Mouse (Mus musculus): ENCODE measurements around the gene Gm37240. TPM values are rescaled to one million over a fixed set of nuclear protein-coding genes. Genes with fewer than 3 reads are reported as not detected.

Gm37240 gene
- total RNA-seq, 1 experiment from 2014 or later: 0.93 TPM

DNA sequence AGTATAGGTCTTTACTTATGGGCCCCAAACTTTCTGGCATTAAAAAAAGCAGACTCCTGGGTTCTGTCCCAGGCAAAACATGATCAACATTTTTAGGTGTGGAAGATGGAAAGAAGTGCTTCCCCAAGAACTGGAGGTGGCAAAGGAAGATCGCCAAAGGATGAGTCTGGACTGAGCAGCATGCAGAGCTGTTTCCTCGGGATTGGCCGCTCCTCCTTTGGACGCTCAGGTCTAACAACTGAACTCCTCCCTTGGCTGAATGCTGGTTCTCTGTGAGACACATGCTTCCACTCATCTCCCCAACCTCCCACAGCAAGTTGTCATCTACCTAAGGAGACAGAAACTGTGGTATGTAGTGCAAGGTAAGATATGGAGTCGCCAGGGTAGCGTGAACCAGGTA, 865.5 kb downstream of the Gm37240 start:
- no peak for ATAC-seq (ENCODE audit: extremely low read depth, insufficient number of reproducible peaks, low FRiP score, poor library complexity, severe bottlenecking)

DNA sequence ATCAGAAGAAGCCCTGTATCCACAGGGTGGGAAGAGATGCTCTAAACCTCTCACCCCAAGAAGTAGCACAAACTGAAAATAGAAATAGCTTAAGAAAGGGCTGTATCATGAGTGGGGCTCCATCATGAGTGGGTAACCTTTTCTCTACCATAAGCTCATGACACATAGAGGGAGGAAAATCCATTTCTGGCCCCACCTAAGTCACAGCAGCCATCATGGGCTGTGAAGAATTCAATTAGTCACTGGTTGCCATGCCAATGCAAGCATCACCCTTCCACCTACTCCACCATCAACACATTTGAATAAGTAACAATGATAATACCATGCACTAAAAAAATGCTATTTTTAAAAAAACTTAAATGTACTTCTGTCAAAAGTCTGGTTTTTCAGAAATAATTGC, 867.2 kb downstream of the Gm37240 start:
- no peak for ATAC-seq (ENCODE audit: extremely low read depth, insufficient number of reproducible peaks, low FRiP score, poor library complexity, severe bottlenecking)

DNA sequence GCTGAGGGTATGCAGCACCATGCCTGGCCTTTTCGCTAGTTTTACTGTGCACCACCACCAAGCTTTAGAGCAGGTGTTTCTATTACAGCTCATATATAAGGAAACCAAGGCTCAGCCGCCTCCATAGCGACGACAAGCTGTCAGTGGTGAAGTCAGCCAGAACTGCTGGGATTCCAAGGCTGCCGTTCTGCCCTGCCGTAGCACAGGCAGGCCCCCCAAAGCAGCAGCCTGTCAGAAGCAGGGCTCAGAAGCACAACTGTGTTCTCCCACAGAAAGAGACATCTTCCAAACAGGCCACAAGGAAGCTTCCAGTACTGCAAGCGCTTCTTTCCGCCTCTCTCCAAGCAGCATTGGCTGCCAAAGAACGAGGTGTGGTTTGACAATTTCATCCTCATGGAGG, 871.7 kb downstream of the Gm37240 start:
- no peak for ATAC-seq (ENCODE audit: extremely low read depth, insufficient number of reproducible peaks, low FRiP score, poor library complexity, severe bottlenecking)

DNA sequence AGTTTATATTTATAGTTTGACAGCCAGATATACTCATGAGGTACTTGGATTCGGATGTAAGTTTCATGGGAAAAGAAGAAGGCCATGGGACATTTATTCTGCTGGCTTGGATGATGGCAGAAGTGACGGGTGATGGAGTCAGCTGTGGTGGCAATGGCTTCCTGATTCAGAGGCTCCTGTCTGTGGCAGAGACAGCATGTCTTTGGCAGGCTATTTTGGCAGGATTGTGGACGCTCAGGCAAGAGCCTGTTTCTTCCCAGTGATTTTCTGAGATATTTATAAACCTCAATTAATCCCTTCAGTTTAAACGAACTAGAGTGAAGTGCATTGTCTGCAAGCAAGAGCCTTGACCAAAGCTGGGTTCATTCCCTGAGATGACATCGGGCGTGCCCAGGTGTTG, 874.4 kb downstream of the Gm37240 start:
- no peak for ATAC-seq (ENCODE audit: extremely low read depth, insufficient number of reproducible peaks, low FRiP score, poor library complexity, severe bottlenecking)

DNA sequence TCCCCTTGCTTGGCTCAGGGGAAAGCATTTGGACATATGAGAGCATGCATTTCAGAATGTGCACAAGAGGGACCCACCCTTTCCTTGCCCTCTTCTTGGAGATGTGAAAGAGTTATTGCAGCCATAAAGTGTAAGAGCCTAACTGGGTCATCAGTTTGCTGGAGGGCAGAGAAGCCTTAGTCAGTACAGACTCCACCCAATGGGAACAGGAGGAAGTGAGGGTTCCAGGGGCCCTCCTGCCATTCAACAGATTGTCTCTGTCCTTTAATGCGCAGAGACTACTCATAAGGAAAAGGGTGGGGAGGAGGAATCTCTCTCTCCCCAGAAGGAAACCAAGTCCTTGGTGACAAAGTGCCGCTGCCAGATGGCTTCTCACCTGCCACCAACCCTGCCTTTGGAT, 882.1 kb downstream of the Gm37240 start:
- no peak for ATAC-seq (ENCODE audit: extremely low read depth, insufficient number of reproducible peaks, low FRiP score, poor library complexity, severe bottlenecking)

DNA sequence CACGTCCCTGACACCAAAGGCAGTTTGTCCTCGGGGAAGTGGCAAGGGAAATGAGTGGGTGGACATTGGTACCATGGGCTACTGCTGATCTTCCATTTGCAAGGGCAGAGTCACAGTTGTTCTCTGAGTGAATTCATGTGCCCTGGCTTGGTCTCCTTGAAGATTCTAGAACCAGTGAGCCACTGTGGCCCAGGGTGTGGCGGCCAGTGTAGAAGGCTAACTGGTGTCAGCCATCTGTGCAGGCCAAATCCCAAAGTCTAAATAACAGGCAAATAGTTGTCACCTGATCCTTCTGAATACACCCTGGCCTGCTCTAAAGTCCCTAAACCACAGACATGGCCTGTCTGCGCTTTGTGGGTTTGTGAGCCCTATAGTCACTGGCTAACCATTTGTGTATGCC, 898.4 kb downstream of the Gm37240 start:
- no peak for ATAC-seq (ENCODE audit: extremely low read depth, insufficient number of reproducible peaks, low FRiP score, poor library complexity, severe bottlenecking)

DNA sequence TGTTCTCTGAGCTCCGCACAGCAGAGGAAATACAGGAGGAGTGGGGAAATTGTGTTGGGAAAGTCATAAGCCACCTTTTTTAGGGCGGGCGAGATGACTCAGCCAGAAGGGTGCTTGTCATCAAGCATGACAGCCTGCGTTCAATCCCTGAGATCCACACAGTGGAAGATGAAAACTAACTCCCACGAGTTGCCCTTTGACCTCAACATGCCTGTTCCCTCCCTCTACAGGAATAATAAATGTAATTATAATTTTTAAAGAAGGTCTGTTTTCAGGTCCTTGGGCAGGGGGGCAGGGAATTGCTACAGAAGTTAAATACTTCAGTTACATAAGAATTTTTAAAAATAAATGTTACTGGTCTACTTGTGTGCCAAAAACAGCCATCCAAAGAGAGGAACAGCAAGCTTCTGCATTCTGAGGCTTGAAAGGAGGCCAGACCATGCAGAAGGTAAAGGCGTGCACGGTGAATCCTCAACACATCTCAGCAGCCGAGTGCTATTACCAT, 902.1 kb downstream of the Gm37240 start:
- ATAC-seq (ENCODE audit: extremely low read depth, insufficient number of reproducible peaks, low FRiP score, poor library complexity, severe bottlenecking): no peak

DNA sequence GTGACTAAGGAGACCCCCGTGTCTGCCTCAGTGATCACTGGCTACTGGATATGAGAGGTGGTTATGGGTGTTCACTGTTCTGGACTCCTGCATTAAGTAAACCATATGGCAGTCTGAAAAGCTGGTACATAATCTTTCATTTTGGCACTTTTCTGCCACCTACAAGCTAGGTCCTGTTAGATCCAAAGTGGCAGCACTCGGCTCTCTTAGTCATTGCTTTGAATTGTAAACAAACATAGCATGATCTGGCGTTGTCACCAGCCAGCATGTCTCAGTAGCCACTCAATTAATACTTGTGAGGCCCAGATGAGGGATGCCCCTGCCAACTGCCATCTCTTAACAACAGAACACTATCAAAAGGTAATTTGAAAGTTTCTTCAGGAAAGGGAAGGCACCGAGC, 904.6 kb downstream of the Gm37240 start:
- ATAC-seq (ENCODE audit: extremely low read depth, insufficient number of reproducible peaks, low FRiP score, poor library complexity, severe bottlenecking): no peak

DNA sequence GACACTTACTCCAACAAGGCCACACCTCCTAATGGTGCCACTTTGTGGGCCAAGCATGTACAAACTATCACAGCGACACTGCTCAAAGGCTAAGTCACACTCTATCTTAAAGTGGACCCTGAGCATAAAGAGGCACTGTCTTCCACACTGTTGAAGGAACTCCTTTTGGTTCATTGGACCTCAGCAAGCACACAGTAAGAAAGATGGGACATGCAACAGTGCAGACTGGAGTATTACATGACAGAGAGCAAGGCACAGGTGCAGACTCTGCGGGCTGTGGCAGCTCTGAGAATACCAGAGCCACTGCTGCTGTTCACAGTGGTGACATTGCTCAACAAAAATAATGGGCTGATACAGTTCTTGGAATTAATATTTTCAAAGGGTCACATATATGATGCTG, 907.2 kb downstream of the Gm37240 start:
- ATAC-seq (ENCODE audit: extremely low read depth, insufficient number of reproducible peaks, low FRiP score, poor library complexity, severe bottlenecking): no peak

DNA sequence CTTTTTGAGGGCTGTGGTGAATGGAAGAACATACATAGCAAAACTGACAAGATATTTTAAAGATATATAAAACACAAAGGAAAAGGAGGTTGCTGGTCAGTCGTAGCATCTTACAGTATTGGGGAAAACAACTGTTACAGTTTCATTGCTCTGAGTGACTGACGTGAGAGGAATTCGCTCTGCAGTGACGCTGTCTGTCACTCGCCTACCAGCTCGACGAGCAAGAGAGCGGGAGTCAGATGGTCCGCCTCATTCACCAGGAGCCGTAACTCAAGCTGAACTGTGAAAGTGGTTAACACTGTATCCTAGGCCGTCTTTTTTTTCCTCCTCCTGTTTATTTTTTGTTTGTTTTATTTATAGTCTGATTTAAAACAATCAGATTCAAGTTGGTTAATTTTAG, 908.6 kb downstream of the Gm37240 start:
- ATAC-seq (ENCODE audit: extremely low read depth, insufficient number of reproducible peaks, low FRiP score, poor library complexity, severe bottlenecking): no peak

DNA sequence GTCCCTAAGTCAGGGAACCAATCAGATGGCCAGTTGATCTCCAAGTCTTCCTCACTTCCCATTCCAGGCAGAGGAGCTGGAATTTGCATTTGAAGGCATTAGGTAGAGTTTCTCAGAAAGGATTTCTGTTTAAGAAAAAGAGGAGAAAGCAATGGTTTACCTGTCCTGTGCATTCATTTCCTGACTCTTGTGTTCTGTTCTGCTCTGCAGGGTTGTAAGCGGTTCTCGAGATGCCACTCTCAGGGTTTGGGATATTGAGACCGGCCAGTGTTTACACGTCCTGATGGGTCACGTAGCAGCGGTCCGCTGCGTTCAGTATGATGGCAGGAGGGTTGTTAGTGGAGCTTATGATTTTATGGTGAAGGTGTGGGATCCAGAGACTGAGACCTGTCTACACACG, 913.1 kb downstream of the Gm37240 start:
- no peak for ATAC-seq (ENCODE audit: extremely low read depth, insufficient number of reproducible peaks, low FRiP score, poor library complexity, severe bottlenecking)

DNA sequence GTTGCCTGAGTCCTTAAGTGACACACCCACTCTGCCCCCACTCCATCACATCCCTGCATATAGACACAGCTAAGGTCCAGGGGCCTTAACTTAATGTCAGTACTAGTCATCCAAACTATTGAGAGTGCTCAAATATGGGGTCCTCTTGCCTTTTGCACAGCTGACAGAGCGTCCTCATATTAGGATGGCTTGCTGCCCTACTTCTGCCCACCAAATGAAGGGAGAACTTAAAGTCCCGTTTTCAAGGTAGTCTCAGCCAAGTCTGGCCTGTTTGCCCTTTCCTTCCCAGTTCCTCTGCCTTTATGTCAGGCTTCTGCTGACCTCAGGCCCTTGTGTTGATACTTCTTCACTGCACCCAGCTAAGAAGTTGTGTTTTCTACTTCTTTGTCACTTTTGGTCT, 914.4 kb downstream of the Gm37240 start:
- no peak for ATAC-seq (ENCODE audit: extremely low read depth, insufficient number of reproducible peaks, low FRiP score, poor library complexity, severe bottlenecking)

DNA sequence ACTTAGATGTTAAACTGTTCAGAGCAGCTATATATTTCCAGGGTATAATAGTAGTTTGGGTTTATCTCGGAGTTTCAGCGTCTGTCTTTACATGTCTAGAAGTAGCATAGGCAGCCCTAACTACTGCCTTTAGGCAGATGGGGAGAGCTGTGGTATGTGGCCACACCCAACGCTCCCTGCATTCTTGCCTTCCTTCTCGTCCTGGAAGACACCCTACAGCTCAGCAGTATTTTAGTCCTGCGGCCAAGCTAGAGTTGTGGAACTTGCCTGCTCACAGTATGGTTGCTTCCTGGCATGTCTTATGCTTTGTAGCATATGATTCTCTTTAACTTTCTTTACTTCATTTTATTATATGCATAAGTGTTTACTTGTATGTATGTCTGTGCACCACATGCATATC, 915.8 kb downstream of the Gm37240 start:
- ATAC-seq (ENCODE audit: extremely low read depth, insufficient number of reproducible peaks, low FRiP score, poor library complexity, severe bottlenecking): no peak

DNA sequence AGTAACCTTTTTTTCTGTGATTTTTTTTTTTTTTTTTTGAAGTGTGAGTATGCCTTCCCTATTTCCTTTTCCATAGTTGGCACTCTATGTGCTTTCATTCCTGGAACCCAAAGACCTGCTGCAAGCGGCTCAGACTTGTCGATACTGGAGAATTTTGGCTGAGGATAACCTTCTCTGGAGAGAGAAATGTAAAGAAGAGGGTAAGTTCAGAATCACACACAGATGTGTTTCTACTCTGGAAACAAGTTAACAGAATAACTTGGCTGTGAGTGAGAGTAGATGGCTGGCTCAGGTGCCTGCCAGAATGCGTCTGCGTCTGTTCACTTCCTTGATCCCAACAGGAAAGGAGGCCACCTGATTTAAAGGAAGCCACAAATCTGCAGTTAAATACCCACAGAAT, 920.0 kb downstream of the Gm37240 start:
- ATAC-seq (ENCODE audit: extremely low read depth, insufficient number of reproducible peaks, low FRiP score, poor library complexity, severe bottlenecking): no peak

DNA sequence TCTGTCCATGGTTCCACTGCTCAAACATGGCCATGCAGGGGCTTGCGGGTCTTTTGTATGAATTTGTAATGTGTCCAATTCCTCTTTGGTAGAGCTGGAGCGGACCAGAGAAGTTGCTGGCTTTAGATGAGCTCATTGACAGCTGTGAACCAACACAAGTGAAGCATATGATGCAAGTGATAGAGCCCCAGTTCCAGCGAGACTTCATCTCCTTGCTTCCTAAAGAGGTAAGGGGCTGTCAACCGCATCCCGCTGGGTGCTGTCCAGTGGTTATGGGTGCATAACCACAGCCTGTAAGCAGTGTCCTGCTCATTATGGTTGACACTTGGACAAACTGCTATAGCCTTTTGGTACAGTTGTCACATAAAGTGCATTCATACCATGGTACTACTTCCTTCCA, 922.2 kb downstream of the Gm37240 start:
- no peak for ATAC-seq (ENCODE audit: extremely low read depth, insufficient number of reproducible peaks, low FRiP score, poor library complexity, severe bottlenecking)

DNA sequence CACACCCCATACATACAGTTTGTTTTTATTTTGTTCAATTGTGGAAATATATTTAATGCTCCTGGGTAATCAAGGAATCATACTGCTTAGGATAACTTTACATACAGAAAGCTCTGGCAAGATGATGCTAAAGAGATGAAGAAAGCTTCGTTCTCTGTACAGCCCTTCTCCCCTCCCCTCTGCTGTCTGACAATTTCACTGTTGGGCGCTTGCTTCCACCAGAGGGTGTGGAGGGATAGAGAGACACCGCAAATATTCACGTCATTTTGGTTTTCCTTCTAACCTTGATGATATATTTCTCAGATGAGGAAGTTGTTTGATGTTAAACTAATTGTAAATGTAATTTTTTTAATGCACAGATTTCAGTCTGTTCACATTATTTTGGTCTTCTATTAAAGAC, 931.5 kb downstream of the Gm37240 start:
- no peak for ATAC-seq (ENCODE audit: extremely low read depth, insufficient number of reproducible peaks, low FRiP score, poor library complexity, severe bottlenecking)

DNA sequence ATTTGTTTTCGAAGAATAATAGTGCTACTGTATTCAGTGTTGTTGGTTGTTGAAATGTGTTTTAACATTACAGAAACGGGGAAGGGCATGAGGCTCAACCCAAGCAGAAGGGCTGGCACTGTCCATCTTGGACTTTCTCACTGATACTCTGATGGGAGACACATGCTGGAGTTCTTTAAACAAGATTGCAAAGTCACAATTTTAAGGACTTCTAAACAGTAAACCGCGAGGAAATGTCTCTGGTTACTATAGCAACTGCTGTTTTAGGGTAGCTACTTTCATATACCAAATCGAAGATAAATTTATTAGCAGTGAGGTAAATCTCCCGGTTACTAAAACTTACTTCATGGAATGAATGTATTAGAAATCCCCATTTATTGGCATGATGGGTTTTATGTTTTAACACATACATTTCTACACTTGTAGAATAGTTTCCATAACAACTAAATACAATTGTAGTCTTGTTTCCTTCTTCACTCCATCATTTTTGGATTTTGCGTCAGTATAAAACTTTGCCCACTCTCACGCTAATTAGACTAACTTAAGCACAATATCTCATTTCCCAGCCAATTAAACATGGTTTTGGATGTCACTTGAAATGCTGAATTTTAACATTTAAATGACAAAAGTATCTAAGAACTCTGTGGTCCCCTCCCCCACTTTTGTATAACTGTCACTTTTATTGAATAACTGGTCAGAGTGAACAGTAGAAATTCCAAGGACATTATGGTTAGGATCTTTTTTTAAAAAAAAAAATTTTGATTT, 932.1 kb downstream of the Gm37240 start:
- no peak for ATAC-seq (ENCODE audit: extremely low read depth, insufficient number of reproducible peaks, low FRiP score, poor library complexity, severe bottlenecking)

DNA sequence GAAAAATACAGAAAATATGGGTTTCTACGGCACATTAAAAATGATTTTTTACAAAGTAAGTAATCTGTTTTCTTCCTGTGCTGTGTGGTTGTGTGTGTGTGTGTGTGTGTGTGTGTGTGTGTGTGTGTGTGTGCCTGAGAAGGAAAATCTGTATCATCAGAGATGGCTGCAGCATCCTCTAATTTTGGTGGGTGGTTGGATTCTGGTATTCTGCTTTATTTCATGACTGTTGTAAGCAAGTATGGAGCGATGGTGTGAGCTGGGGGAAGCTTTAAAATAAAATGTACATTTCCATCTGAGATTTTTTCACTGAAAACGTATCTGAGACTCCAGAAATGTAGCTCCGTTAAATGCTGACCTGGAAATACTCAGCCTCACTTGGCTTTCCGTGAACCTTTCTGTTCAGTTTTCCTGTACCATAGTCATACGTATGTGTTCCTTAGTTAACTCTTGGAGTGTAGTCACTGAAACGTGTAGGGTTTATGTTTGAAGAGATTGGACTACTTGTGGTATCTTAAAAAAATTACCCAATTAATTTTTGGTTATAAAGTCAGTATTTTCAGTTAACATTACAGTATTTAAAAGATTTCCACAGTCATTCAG, 934.6 kb downstream of the Gm37240 start:
- ATAC-seq (ENCODE audit: extremely low read depth, insufficient number of reproducible peaks, low FRiP score, poor library complexity, severe bottlenecking): no peak

DNA sequence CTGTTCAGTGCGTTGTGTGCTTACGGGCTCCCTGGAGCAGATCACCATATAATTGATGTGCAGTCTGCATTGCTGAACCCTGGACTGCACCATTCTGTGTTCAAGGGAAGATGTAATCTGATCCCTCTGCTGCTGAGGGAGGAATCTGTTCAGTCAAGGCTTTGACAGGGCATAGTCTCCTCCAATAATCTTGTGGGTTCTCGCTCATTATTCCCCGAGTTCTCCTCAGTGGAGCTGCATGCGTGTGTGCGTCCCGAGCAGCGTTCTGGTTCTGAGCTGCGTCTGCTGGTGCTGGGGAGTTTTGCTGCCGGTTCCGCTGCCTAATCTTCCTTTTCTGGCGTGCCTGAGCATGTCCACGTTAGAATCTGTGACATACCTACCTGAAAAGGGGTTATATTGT, 935.2 kb downstream of the Gm37240 start:
- no peak for ATAC-seq (ENCODE audit: extremely low read depth, insufficient number of reproducible peaks, low FRiP score, poor library complexity, severe bottlenecking)

DNA sequence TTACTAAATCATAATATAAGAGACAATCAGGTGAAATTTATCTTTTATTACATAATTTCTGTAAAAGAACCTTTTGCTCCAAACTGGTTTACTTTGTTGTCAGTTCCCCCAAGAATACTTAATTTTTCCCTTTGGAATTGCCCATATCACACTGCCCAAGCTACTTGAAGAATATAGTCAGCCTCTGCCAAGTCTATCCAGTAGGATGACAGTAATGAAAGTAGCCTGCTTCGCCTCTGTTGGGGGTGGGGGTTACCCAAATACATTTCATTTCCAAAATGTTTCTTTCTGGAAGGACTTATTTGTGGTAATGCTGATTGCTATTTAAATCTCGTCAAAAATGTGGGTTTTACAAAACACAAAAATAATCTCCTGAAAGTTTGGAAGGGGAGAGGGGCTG, 935.6 kb downstream of the Gm37240 start:
- no peak for ATAC-seq (ENCODE audit: extremely low read depth, insufficient number of reproducible peaks, low FRiP score, poor library complexity, severe bottlenecking)

DNA sequence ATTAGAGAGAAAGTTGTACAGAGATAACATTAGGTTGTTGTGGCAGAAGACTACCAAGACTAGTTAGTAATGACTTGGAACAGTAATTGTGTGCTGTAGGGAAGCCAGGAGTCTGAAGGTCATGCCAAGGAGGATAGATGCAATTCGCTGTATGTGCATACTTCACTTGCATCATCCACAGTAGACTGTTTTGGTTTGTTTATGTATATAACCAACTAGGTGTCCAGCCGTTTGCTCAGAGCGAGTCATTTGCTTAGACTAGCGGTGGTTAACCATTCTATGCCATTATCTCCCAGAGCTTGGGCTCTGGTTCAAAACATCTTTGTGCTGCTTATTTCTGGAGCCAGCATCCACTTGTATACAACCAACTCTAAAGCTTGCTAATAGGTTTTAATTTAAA, 937.9 kb downstream of the Gm37240 start:
- ATAC-seq (ENCODE audit: extremely low read depth, insufficient number of reproducible peaks, low FRiP score, poor library complexity, severe bottlenecking): no peak

Measured in neutrophil, adult 5-6 weeks (primary cell).